Mouse (Mus musculus) lung, embryonic 16.5 days (tissue): ENCODE measurements around the gene Chaf1b. TPM values are rescaled to one million over a fixed set of nuclear protein-coding genes. Genes with fewer than 3 reads are reported as not detected.

Experiments used
- ATAC-seq: fragments of 200-750 bp; cut with Nextera tagmentation; 2 replicates; pipeline ENCODE4 v1.8.0; 2017; ENCODE audit warnings: low read depth, mild to moderate bottlenecking, moderate library complexity
- H3K27ac ChIP-seq: fragments of 300-500 bp; sonication (generic); 2 replicates; pipeline ENCODE4 v1.5.1; 2014; ENCODE audit warnings: mild to moderate bottlenecking, control low read depth, low read length
- H3K27me3 ChIP-seq: fragments of 300-500 bp; sonication (generic); 2 replicates; pipeline ENCODE4 v1.6.1; 2014; ENCODE audit warnings: low read depth, low read length, mixed read lengths; ENCODE audit not compliant: control insufficient read depth, insufficient read depth
- H3K36me3 ChIP-seq: fragments of 300-500 bp; sonication (generic); 2 replicates; pipeline ENCODE4 v1.6.1; 2014; ENCODE audit warnings: low read length; ENCODE audit not compliant: control insufficient read depth, insufficient read depth
- H3K4me1 ChIP-seq: fragments of 300-500 bp; sonication (generic); replicated peaks from 2 replicates; pipeline ENCODE4 v1.6.1; 2014; ENCODE audit warnings: low read length, mixed read lengths; ENCODE audit not compliant: control insufficient read depth, insufficient read depth
- H3K4me2 ChIP-seq: fragments of 300-500 bp; sonication (generic); 2 replicates; pipeline ENCODE4 v1.6.1; 2014; ENCODE audit warnings: low read depth, low read length, control low read depth
- H3K4me3 ChIP-seq: fragments of 300-500 bp; sonication (generic); 2 replicates; pipeline ENCODE4 v1.5.1; 2014; ENCODE audit warnings: mild to moderate bottlenecking, low read length, control low read depth
- H3K9ac ChIP-seq: fragments of 300-500 bp; sonication (generic); 2 replicates; pipeline ENCODE4 v1.6.1; 2014; ENCODE audit warnings: low read length, control low read depth
- H3K9me3 ChIP-seq: fragments of 300-500 bp; sonication (generic); 2 replicates; pipeline ENCODE4 v1.6.1; 2016; ENCODE audit warnings: low read length; ENCODE audit not compliant: control insufficient read depth
- WGBS: fragments of 180-500 bp; shearing (Covaris S2); extraction: QIAGEN DNeasy Blood & Tissue Kit; methylation state at CpG from one replicate; pipeline ENCODE4 v1.1.7; 2014; 5-methylcytosine and 5-hydroxymethylcytosine counted together
- polyA plus RNA-seq: library from polyadenylated mRNA; unstranded; fragments of >200 nt; fragmentation: Nextera tagmentation; extraction: Ambion mirVana; gene quantifications from 2 replicates; pipeline ENCODE4 v1.2.1, GENCODE M21; 2015

The Chaf1b gene
- polyA plus RNA-seq: 59.1 and 68.1 TPM in 2 replicates

- Histone ChIP-seq H3K27me3 (no peaks in the 10 kb centered on the region), H3K27ac (peak within 1 kb of the TSS; percentile 50), H3K4me1 (peaks cover 14% of the 10 kb centered on the region), H3K36me3 (peaks cover 10% of the 10 kb centered on the region; the same call in 1 of the 2 replicates), H3K4me2 (peak within 1 kb of the TSS; percentile 89), H3K9me3 (no peaks in the 10 kb centered on the region), H3K9ac (peak within 1 kb of the TSS; percentile 81), H3K4me3 (peak within 1 kb of the TSS; percentile 87)
- WGBS: under 1% methylated on average over 53 of the region's 54 CpGs
- peak; percentile 98 for ATAC-seq
These were observed at the start of gene Chaf1b for GRCm38 (mm10) chr16:93883423-93884085. Chaf1b (plus strand) TSS chr16:93883901.

DNA sequence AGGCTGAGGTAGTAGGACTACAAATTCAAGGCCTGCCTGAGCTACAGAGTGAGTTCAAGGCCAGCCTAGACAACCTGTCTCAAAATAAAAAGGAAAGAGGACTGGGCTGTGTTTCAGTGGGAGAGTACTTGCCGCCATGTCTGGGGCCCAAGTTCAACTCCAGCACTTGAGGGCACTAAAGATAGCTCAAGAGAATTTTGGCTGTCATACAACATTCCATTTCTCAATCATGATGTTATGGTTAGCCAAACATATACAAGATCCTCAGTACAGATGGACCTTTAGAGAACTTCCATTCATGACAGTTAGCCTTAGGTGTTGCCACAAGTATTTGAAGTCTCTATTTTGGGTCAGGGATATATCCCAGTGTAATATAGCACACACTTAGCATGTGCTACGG, 49.6 kb upstream of the Chaf1b start:
- no peak overlapping the region for H3K27ac ChIP-seq
- H3K4me3 ChIP-seq: no peak overlapping the region
- 0 out of 2 replicates have a peak, but pooled peaks cover 2% of the 10 kb centered on the region for H3K36me3 ChIP-seq
- peaks cover 13% of the 10 kb centered on the region for H3K4me1 ChIP-seq
- WGBS: 71% methylated on average over 2 of the region's 2 CpGs
- no peaks in the 10 kb centered on the region for H3K9me3 ChIP-seq
- H3K4me2 ChIP-seq: no peak overlapping the region; the same call in 1 of the 2 replicates
- no peaks in the 10 kb centered on the region for H3K27me3 ChIP-seq
- no peak for ATAC-seq
- H3K9ac ChIP-seq: no peak overlapping the region

DNA sequence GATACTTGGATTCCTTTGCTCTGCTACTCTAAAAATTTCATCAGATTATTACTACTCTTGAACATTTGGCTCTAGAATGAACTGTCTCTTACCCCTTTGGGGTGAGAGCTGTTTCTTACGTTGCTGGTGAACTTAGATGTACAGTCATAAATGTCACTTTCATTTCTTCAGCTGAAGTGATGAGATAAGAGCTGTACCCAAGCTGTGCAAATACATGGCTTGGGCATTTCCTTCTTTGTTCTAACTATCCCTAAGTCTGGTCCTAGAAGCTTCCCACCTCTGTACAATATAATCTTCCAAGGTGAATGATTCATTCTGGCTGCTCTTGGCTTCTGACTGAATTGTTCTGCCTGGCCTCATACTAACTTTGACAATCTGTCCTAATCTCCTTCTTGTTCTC, 44.7 kb upstream of the Chaf1b start:
- no peak overlapping the region for H3K4me3 ChIP-seq
- H3K4me1 ChIP-seq: peaks cover 1% of the 10 kb centered on the region
- no peaks in the 10 kb centered on the region for H3K9me3 ChIP-seq
- ATAC-seq: no peak
- H3K36me3 ChIP-seq: 0 out of 2 replicates have a peak, but pooled peaks cover 2% of the 10 kb centered on the region
- no peak overlapping the region for H3K27ac ChIP-seq
- 73% methylated on average over 1 of the region's 1 CpGs for WGBS
- no peak overlapping the region for H3K9ac ChIP-seq
- H3K27me3 ChIP-seq: no peaks in the 10 kb centered on the region
- no peak overlapping the region for H3K4me2 ChIP-seq

DNA sequence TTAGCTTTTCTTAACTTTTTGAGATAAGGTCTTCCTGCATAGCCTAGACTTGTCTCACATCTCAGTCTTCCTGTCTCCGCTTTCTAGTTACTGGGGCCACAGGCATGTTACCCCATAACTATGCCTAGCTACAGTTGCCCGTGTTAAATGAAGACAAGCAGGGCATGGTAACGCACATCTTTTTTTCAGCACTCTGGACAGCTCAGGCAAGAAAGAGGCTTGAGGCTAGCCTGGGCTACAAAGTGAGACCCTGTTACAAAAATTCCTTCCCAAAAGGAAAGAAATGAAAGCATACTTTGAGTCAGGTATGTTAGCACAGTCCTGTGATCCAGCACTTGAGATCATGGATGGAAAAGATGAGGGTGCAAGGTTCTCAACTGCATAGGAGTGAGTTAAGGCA, 33.2 kb upstream of the Chaf1b start:
- Histone ChIP-seq H3K4me1 (no peaks in the 10 kb centered on the region), H3K9ac (no peak overlapping the region), H3K27ac (no peak overlapping the region), H3K4me3 (no peak overlapping the region), H3K36me3 (peaks cover 47% of the 10 kb centered on the region), H3K9me3 (no peaks in the 10 kb centered on the region), H3K27me3 (no peaks in the 10 kb centered on the region), H3K4me2 (no peak overlapping the region)
- no peak for ATAC-seq
- WGBS: 95% methylated on average over 3 of the region's 3 CpGs

GRCm38 (mm10) chr16:93859967-93860366, 23.7 kb upstream of the Chaf1b start:
- H3K27me3 ChIP-seq: no peaks in the 10 kb centered on the region
- H3K36me3 ChIP-seq: peaks cover 42% of the 10 kb centered on the region
- no peak overlapping the region for H3K4me3 ChIP-seq
- H3K27ac ChIP-seq: no peak overlapping the region
- H3K9ac ChIP-seq: no peak overlapping the region
- WGBS: 84% methylated on average over 4 of the region's 4 CpGs
- H3K4me2 ChIP-seq: no peak overlapping the region
- H3K9me3 ChIP-seq: no peaks in the 10 kb centered on the region
- no peak for ATAC-seq
- H3K4me1 ChIP-seq: no peaks in the 10 kb centered on the region

DNA sequence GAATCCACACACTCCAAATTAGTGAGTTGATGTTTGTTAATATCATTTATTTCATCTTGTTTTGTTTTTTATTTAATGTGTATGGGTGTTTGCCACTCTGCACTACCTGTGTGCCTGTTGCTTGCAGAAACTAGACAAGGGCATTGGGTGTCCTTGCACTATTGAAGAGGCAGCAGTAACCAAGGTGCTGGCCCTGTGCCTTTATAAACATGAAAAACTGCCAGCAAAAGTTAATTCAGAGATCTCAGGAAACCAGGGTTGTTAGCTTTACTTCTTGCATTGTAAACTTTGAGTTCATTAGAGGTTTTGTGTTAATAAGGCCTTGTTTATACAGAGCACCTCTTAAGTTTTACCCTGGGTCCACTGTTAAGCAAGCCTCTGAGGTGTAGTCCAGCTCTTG, 23.0 kb upstream of the Chaf1b start:
- no peak overlapping the region for H3K4me2 ChIP-seq
- no peak overlapping the region for H3K27ac ChIP-seq
- no peaks in the 10 kb centered on the region for H3K9me3 ChIP-seq
- no peak for ATAC-seq
- no peaks in the 10 kb centered on the region for H3K27me3 ChIP-seq
- peaks cover 47% of the 10 kb centered on the region for H3K36me3 ChIP-seq
- no peak overlapping the region for H3K9ac ChIP-seq
- no peak overlapping the region for H3K4me3 ChIP-seq
- no peaks in the 10 kb centered on the region for H3K4me1 ChIP-seq

DNA sequence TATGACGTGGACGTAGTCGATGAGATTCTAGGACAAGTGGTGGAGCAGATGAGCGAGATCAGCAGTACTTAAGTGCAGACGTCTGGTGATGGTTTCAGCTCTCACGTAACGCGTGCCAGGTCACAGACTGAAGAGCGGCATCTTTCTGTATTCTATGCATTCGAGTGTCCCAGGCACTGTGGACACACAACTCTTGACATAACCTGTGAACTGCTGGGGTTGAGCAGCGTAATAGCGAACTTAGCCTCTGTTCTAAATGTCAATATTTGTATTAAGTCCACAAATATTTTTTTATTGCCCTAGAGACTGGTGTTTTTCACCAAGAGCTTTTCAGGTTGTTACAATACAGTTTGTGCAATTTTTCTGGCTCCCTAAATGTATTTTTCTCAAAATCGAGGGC, 8.9 kb upstream of the Chaf1b start:
- no peak overlapping the region for H3K4me3 ChIP-seq
- no peak for ATAC-seq
- WGBS: 73% methylated on average over 13 of the region's 13 CpGs
- H3K27ac ChIP-seq: no peak overlapping the region
- no peaks in the 10 kb centered on the region for H3K9me3 ChIP-seq
- peaks cover 53% of the 10 kb centered on the region for H3K36me3 ChIP-seq
- no peaks in the 10 kb centered on the region for H3K4me1 ChIP-seq
- H3K9ac ChIP-seq: no peak overlapping the region
- H3K27me3 ChIP-seq: no peaks in the 10 kb centered on the region
- H3K4me2 ChIP-seq: no peak overlapping the region

GRCm38 (mm10) chr16:93877612-93878380, 5.9 kb upstream of the Chaf1b start:
- H3K9ac ChIP-seq: no peak overlapping the region
- no peak overlapping the region for H3K4me2 ChIP-seq
- no peak overlapping the region for H3K27ac ChIP-seq
- no peak for ATAC-seq
- H3K27me3 ChIP-seq: no peaks in the 10 kb centered on the region
- H3K4me3 ChIP-seq: no peak overlapping the region
- H3K36me3 ChIP-seq: peaks cover 36% of the 10 kb centered on the region
- 69% methylated on average over 6 of the region's 6 CpGs for WGBS
- no peaks in the 10 kb centered on the region for H3K4me1 ChIP-seq
- H3K9me3 ChIP-seq: no peaks in the 10 kb centered on the region

DNA sequence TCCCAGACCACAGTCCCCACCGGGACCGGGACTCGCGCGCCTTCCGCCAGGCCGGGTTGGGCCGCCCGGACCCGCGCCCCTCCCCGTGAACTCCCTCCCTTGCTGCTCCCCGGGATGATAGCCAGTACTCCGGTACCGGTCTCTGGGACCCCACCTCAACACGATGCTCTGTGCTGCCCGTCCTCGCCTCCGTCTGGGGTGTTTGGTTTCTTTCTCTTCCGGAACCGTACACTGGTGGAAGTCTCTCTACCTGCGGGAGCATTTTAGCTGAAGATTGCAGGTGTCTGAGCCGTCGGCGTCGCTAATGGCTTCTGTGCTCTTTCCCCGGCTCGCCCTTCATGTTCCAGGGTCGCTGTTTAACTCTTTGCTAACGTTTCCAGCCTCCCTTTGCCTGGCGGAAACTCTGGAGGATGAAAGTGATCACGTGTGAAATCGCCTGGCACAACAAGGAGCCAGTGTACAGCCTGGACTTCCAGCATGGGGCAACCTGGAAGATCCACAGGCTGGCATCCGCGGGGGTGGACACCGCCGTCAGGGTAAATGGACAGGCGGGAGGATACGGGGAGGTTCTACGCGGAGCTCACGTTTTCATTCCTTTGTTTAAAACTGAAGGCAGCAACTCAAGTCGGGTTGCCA, 503 bp downstream of the Chaf1b start:
- H3K4me3 ChIP-seq: peak overlapping the region; percentile 87
- under 1% methylated on average over 43 of the region's 43 CpGs for WGBS
- H3K27me3 ChIP-seq: no peaks in the 10 kb centered on the region
- H3K27ac ChIP-seq: peak overlapping the region; percentile 50
- H3K36me3 ChIP-seq: peaks cover 10% of the 10 kb centered on the region; the same call in 1 of the 2 replicates
- H3K9ac ChIP-seq: peak overlapping the region; percentile 81
- peak overlapping the region; percentile 89 for H3K4me2 ChIP-seq
- no peaks in the 10 kb centered on the region for H3K9me3 ChIP-seq
- peak; percentile 61; the same call in 1 of the 2 replicates for ATAC-seq
- peaks cover 14% of the 10 kb centered on the region for H3K4me1 ChIP-seq
